ENCODE assay signal across 20 mouse cellular contexts in genomic region chr12:51190186-51190585, GRCm38 (mm10).
DNase-seq lines count a peak whose midpoint lies in the region; ATAC-seq and TF ChIP-seq lines count a peak whose summit lies in the region.
"Had no signal": no experiment of that assay in that cellular context is flagged by ENCODE, and none has a peak within 500 bp of the region (broad histone marks: within the 10 kb centered on the region; RNA-seq: fewer than 3 reads in every experiment).

No protein-coding gene starts in this region.

- WGBS in forebrain, embryonic 12.5 days = 36% methylated on average over 5 of the region's 5 CpGs
- WGBS in forebrain, embryonic 16.5 days = 29% methylated on average over 5 of the region's 5 CpGs

- H3K9ac ChIP-seq in forebrain, embryonic 12.5 days = no peak overlapping the region
- 0 out of 2 replicates have a peak overlapping the region, but pooled peaks have one; percentile 14 for H3K9ac ChIP-seq in forebrain, embryonic 16.5 days (replicated peaks; ENCODE audit: low read depth, low read length)
- H3K9ac ChIP-seq: embryonic facial prominence, embryonic 15.5 days; heart, embryonic 12.5 days; hindbrain, embryonic 12.5 days had no signal

- H3K4me1 ChIP-seq in forebrain, embryonic 12.5 days = peaks cover 15% of the 10 kb centered on the region
- H3K4me1 ChIP-seq in forebrain, embryonic 16.5 days (replicated peaks; ENCODE audit: control insufficient read depth, insufficient read depth, low read length) = peaks cover 30% of the 10 kb centered on the region
- H3K4me1 ChIP-seq: embryonic facial prominence, embryonic 15.5 days; heart, embryonic 12.5 days had no signal

- no peaks in the 10 kb centered on the region for H3K9me3 ChIP-seq in forebrain, embryonic 12.5 days
- no peaks in the 10 kb centered on the region for H3K9me3 ChIP-seq in forebrain, embryonic 16.5 days (ENCODE audit: control insufficient read depth, low read length)
- H3K9me3 ChIP-seq: embryonic facial prominence, embryonic 15.5 days; heart, embryonic 12.5 days; hindbrain, embryonic 12.5 days had no signal

- ATAC-seq in forebrain, embryonic 12.5 days (ENCODE audit: low FRiP score) = peak; percentile 72
- peak; percentile 54 for ATAC-seq in forebrain, embryonic 16.5 days
- ATAC-seq: hindbrain, postnatal 0 days had no signal

- H3K4me2 ChIP-seq in forebrain, embryonic 12.5 days = no peak overlapping the region
- no peak overlapping the region for H3K4me2 ChIP-seq in forebrain, embryonic 16.5 days (ENCODE audit: low read length)
- H3K4me2 ChIP-seq: embryonic facial prominence, embryonic 15.5 days; heart, embryonic 12.5 days; hindbrain, embryonic 12.5 days had no signal

- TF ChIP-seq POLR2A in brain, embryonic 14.5 days (IDR thresholded peaks at IDR 0.05; ENCODE audit: borderline replicate concordance, extremely low read depth, insufficient read depth, insufficient read length, poor library complexity, severe bottlenecking) = no peak

- no peak overlapping the region for H3K4me3 ChIP-seq in left cerebral cortex, adult 2 months
- H3K4me3 ChIP-seq in forebrain, embryonic 12.5 days (replicated peaks) = no peak overlapping the region
- H3K4me3 ChIP-seq in forebrain, embryonic 16.5 days (replicated peaks; ENCODE audit: low read length) = no peak overlapping the region
- H3K4me3 ChIP-seq: embryonic facial prominence, embryonic 15.5 days; erythroblast, embryonic 14.5 days; gastrocnemius, adult 2 months; heart, embryonic 12.5 days; hindbrain, embryonic 12.5 days had no signal

- intact Hi-C loops in left cerebral cortex, adult 2 months (cut with DNase I) = no loop called here
- intact Hi-C loops in heart, postnatal 10 days (cut with DNase I) = no loop called here

- TF ChIP-seq CTCF in left cerebral cortex, adult 2 months (IDR thresholded peaks at IDR 0.05) = no peak
- no peak for TF ChIP-seq CTCF in brain, embryonic 14.5 days (IDR thresholded peaks at IDR 0.05; ENCODE audit: borderline replicate concordance, extremely low read depth, insufficient read depth, insufficient read length)

- no peaks in the 10 kb centered on the region for H3K36me3 ChIP-seq in forebrain, embryonic 12.5 days (replicated peaks)
- H3K36me3 ChIP-seq in forebrain, embryonic 16.5 days (ENCODE audit: control insufficient read depth, insufficient read depth) = no peaks in the 10 kb centered on the region
- H3K36me3 ChIP-seq: embryonic facial prominence, embryonic 15.5 days; heart, embryonic 12.5 days; hindbrain, embryonic 12.5 days had no signal

- no peak for DNase-seq in left cerebral cortex, adult 2 months (ENCODE audit: extremely low spot score in 1 of 2, low spot score in 2 of 2)
- no peak for DNase-seq in left cerebral cortex, adult 9 months (ENCODE audit: low spot score in 2 of 2)
- DNase-seq in brain, embryonic 14.5 days (ENCODE audit: low read depth) = peak; percentile 71
- DNase-seq in liver = no peak
- no peak for DNase-seq in heart, postnatal 10 days
- DNase-seq: adrenal gland, adult 2 months; adrenal gland, postnatal 25 days; cerebellum, adult 8-10 months; cerebellum, postnatal 14 days; embryo, embryonic 11 days; gastrocnemius, adult 2 months; gastrocnemius, postnatal 25 days; heart, postnatal 36 days had no signal

- H3K27me3 ChIP-seq in forebrain, embryonic 12.5 days = no peaks in the 10 kb centered on the region
- H3K27me3 ChIP-seq in forebrain, embryonic 16.5 days (replicated peaks; ENCODE audit: control insufficient read depth, insufficient read depth, low read length) = no peaks in the 10 kb centered on the region
- H3K27me3 ChIP-seq: embryonic facial prominence, embryonic 15.5 days; heart, embryonic 12.5 days; hindbrain, embryonic 12.5 days had no signal

- H3K27ac ChIP-seq in left cerebral cortex, adult 2 months = peak overlapping the region; percentile 42; the same call in 1 of the 2 replicates
- H3K27ac ChIP-seq in forebrain, embryonic 12.5 days = peak overlapping the region; percentile 43
- peak overlapping the region; percentile 51 for H3K27ac ChIP-seq in forebrain, embryonic 16.5 days (ENCODE audit: low read length)
- H3K27ac ChIP-seq: embryonic facial prominence, embryonic 15.5 days; gastrocnemius, adult 2 months; hindbrain, embryonic 12.5 days; hindbrain, postnatal 0 days had no signal
